Mouse (Mus musculus) heart, adult 8-10 months (tissue): ENCODE data around the gene Oxct1. TPM values are rescaled to one million over a fixed set of nuclear protein-coding genes. Genes with fewer than 3 reads are reported as not detected.

Experiments used
- DNase-seq: peaks from one replicate; pipeline ENCODE4 v3.0.0; 2022; ENCODE audit warnings: low spot score
- total RNA-seq, 4 experiments: library from RNA; stranded (reverse); gene quantifications; 2 replicates each; pipeline ENCODE4 v1.2.4; 2022

Oxct1 gene
- total RNA-seq, 4 experiments from 2014 or later, result 1,258 to 1,664 (median 1,451) TPM

DNA sequence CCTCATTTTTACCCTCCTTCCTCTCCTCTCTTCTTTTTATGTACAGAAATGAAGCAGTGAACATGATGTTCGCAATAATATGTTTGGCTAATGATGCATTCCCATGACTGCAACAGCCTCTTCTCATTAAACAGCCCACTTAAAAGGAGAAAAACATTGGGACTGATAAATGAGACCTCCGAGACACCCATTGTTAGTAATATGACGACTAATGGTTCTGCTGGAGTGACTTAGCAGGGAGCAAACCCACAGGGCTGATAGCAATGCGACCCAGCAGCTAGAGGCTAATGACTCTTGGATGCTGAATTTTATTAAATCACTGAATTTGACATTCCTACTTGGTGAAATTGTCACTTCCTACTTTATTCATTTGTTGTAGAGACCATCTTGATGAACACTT is 79.3 kb downstream of the Oxct1 start:
- DNase-seq, result no peak

DNA sequence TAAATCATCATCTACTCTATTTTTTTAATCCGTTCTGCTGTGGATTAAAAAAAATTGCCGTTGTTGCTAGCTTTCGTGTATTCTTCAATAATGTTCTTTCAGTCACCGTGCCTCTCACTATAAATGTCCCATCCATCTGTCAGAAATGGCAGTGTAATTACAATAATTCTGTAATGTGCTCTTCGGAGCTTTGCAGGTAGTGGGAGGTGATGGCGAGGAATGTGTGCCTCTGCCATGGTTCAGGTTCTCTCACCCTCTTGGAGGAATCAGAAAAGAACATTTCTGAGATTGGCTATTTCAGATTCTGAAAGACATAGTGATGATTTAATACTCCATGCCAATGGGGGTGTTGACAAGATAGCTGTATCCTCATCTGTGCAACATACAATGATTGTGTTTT is 93.8 kb downstream of the Oxct1 start:
- no peak for DNase-seq

DNA sequence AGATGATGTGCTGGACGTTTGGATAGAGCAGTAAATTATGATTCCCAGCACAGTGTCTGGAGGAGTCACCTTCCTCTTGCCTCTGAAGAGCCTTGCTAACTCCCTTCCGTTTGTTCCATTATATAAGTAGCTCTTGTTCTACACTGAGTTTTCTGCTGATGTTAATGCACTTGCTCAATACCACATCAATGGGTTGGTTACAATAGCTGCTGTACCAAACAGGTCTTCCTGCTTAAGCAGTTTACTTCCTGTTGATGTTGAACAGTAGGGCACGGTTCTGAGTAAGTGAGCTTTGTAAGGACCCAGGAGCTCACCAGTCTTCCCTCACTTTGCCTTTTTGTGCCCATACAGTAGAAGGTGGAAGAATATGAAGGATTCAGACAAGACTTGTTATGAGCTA is 98.5 kb downstream of the Oxct1 start:
- no peak for DNase-seq

DNA sequence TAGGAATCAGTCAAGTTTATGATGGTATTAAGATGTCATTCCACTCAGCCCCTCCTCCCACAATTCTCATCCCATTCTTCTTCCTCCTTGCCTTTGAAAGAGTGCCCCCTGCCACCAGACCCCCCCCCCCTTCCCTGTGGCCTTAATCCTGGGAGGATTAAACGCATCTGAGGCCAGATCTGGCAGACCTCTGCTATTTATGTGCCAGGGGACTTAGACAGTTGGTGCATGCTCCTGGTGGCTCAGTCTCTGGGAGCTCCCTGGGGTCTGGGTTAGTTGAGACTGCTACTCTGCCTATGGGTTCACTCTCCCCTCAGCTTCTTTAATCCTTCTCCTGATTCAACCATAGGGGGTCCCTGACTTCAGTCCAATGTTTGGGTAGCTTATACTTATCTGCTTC is 112.3 kb downstream of the Oxct1 start:
- no peak for DNase-seq

DNA sequence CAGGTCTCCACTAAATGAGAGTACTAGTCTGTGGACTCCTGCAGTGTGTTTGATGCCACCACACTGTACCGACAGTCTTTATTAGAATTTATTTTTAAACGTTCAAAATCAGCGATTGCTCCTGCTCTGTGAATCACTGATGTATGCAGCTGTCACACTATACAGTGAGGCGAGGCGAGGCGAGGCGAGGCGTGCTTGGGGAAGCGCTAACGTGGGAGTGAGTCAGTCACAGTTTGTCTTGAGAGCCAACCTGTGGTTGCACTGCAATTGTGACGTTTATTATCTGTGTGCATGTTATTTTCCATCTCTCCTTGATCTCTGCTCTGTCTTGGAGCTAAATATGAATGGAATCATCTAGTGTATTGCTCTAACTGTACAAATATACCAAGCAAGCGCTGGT is 113.3 kb downstream of the Oxct1 start:
- no peak for DNase-seq

DNA sequence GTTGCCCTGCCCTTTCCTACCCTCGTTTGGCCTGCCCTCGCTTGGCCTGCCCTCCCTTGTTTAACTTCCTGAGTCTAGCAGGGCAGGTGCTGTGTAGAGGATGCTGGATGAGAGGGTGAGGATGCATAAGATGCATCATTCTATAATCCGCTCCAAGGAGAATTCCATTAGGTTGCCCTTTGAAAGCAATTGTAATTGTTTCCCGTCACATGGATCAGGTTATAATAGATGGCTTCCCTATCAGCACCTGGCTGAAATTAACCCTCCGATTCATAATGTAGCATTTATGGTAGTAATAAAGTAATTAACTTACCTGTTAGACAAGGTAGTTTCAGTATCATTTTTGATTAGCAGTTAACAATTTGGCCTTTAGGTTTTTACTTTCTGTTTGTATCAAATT is 119.2 kb downstream of the Oxct1 start:
- no peak for DNase-seq

DNA sequence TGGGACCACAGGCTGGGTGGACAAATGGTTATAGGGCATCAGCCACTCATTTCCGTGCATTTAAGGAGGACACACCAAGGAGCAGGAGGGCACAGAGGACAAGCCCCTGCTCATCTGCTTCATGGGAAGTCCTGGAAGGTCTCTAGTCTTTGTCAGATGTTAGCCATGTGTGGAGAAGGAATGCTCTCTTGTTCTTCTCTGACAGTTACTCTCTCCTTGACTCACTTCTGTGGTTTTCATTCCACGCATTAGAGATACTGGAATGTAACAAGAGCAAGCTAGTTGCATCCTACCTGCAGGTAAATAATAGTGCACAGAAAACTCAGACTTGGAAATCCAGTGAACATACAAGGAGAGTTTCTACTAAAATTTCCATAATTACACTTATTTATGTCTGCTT is 121.5 kb downstream of the Oxct1 start:
- no peak for DNase-seq

DNA sequence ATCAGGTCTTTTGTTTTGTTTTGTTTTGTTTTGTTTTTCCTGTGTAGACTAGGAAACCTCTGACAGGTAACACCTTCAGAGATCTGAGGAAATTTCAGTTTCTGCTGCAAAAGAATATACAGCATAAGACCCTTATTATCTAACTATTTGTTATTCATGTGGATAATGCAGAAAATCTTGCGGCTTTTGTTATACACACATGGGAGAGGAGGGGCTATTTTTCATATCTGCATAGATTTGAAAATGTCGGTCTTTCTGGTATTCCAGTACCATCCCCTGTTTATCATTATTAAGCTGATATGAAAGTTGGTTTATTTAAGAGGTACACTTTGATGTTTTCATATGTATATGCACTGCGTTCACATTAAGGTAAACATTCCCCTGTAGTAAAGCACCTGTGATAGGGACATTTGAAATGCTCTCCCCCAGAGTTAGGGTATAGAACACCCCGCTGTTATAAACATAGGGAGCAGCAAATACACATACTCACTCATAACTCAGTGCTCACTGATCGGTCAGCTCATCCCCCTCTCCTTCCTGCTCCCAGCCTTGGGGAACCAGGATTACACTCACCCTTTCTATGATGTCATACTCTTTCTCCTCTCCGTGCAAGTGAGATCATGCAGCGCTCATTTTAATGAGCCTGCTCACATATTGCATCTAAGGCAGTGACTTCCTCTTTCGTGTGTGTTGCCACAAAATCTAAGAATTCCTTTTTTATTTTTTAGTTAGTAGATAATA is 122.6 kb downstream of the Oxct1 start:
- no peak for DNase-seq

DNA sequence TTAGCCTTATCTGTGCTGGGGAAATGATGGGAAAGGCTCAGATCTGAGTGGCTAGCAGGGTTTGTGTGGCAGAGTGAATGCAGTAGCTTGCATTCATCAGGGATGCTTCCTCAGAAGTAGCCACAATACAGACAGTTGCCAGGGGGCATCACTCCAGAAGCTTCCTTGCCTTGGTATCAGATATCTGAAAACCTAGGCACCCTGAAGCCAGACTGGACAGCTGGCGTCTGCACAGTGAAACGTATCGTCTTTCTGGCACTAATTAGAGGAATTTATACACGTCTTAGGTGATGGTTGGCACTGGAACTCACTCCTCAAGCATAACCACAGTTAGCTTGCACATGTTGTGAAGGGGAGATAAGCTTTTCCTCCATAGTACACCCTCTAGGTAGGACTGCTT is 128.5 kb downstream of the Oxct1 start:
- DNase-seq, result no peak

DNA sequence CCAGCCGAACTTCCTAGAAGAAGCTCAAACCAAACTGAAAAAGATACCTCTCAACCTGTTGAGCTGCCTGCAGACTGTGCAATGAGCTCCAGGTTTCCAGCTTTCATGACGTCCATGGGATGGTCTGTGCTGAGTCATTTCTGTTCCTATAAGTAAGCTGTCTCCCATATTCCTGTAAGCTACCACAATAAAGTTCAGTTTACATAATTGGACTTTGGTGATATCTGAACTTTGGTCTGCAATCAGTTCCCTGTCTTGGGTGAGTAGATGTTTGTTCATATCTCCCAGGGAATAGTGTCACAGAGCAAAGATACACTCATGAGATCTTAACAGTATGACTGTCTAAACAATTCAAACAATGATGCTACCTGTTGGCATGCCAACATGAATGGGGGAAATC is 141.8 kb downstream of the Oxct1 start:
- DNase-seq, result no peak

DNA sequence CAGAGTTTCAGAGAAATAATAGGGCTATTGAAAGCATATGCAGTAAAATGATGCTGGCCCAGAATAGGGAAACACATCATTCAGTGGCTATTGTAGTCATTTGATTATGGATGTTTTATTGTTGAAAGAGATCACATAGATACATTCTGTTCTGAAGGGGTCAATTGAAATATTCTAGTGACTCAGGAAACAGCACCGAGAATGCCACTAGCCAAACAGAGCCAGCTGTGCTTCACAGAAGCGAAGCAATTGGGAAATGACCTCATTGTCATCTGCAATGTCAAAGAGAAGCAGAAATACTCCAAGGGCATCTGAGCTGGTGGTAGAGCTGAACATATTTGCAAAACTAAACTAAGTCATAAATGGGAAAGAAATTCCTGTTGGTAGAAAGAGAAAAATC is 145.4 kb downstream of the Oxct1 start:
- DNase-seq, result no peak

DNA sequence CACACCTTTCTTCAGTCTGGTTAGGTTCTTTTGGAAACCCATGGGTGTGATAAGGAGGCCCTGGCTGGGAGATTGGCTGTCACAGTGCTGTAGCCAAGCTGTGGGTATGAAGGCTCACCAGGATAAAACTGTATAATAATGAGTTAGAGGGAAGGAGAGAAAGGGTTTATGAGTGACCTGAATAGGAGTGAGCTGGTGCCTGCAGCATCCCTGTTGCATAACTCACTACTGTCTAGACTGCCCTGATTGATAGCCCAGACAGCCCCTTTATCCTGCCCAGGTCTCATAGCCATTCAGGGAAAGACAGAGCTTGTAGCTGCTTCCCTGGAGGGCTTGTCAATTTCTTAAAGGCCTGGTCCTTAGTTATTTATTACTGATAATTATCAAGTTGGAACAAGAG is 171.7 kb downstream of the Oxct1 start:
- no peak for DNase-seq

Other genes starting within 250 kb of the Oxct1 start
- 1 to 10 TPM; 5.1 to 7.8 (median 7.1) TPM for gene Fbxo4, start 46.8 kb upstream of the Oxct1 start, total RNA-seq
- 10 to 100 TPM; 15.3 to 25.6 (median 19.9) TPM for gene AW549877, start 30.6 kb upstream of the Oxct1 start, total RNA-seq